Mouse (Mus musculus) megakaryocyte, embryonic 14.5 days (primary cell): ENCODE results near the gene Sacs. TPM values are rescaled to one million over a fixed set of nuclear protein-coding genes. Genes with fewer than 3 reads are reported as not detected.

ENCODE experiments used
- H3K27me3 ChIP-seq: replicated peaks from 2 replicates; pipeline ENCODE3; 2012; ENCODE audit warnings: inconsistent platforms
- H3K36me3 ChIP-seq: replicated peaks from 2 replicates; pipeline ENCODE3; 2012; ENCODE audit warnings: low read length, inconsistent platforms, mixed read lengths
- H3K4me1 ChIP-seq: 2 replicates; pipeline ENCODE4 v1.6.1; 2012; ENCODE audit warnings: inconsistent platforms
- H3K4me3 ChIP-seq: replicated peaks from 2 replicates; pipeline ENCODE3; 2012; ENCODE audit warnings: moderate library complexity, mild to moderate bottlenecking, inconsistent platforms
- H3K9me3 ChIP-seq: 2 replicates; pipeline ENCODE4 v1.6.1; 2012; ENCODE audit warnings: inconsistent platforms
- FLI1 ChIP-seq: IDR thresholded peaks from 2 replicates; pipeline ENCODE4 v1.6.1; 2012; ENCODE audit warnings: low read length, inconsistent platforms, mixed read lengths
- GATA1 ChIP-seq: IDR thresholded peaks from 3 replicates; pipeline ENCODE4 v1.6.1; 2012; ENCODE audit warnings: mixed read lengths, low read length, inconsistent platforms, borderline replicate concordance
- polyA plus RNA-seq: library from polyadenylated mRNA; stranded (reverse); fragments of >175 nt; gene quantifications from 2 replicates; pipeline ENCODE4 v1.2.3, GENCODE M21; 2012; ENCODE audit warnings: low replicate concordance; ENCODE audit not compliant: insufficient read depth

Sacs gene
- polyA plus RNA-seq, 1 experiment = 0.37 TPM

GRCm38 (mm10) chr14:61232016-61232568, 93.8 kb downstream of the Sacs start:
- 0 out of 2 replicates have a peak, but pooled peaks cover 4% of the 10 kb centered on the region for H3K4me1 ChIP-seq
- TF ChIP-seq FLI1 = no peak
- TF ChIP-seq GATA1 = no peak
- no peak overlapping the region for H3K4me3 ChIP-seq
- H3K27me3 ChIP-seq = no peaks in the 10 kb centered on the region
- H3K36me3 ChIP-seq = no peaks in the 10 kb centered on the region
- H3K9me3 ChIP-seq = peaks cover 3% of the 10 kb centered on the region

- Histone ChIP-seq H3K27me3 (peaks cover 2% of the 10 kb centered on the region), H3K4me3 (no peak overlapping the region), H3K36me3 (no peaks in the 10 kb centered on the region), H3K4me1 (peaks cover 3% of the 10 kb centered on the region; the same call in 1 of the 2 replicates), H3K9me3 (peaks cover 3% of the 10 kb centered on the region)
- TF ChIP-seq GATA1 = no peak
These were observed 97.7 kb downstream of the Sacs start for GRCm38 (mm10) chr14:61235846-61236474.

- H3K4me1 ChIP-seq = peaks cover 3% of the 10 kb centered on the region; the same call in 1 of the 2 replicates
- peaks cover 3% of the 10 kb centered on the region for H3K9me3 ChIP-seq
- no peaks in the 10 kb centered on the region for H3K36me3 ChIP-seq
- no peak overlapping the region for H3K4me3 ChIP-seq
- H3K27me3 ChIP-seq = peaks cover 2% of the 10 kb centered on the region
- TF ChIP-seq FLI1 (no peak), GATA1 (no peak)
These were observed 98.9 kb downstream of the Sacs start for GRCm38 (mm10) chr14:61237101-61237654.

GRCm38 (mm10) chr14:61238751-61239150, 100.5 kb downstream of the Sacs start:
- H3K27me3 ChIP-seq = peaks cover 2% of the 10 kb centered on the region
- H3K36me3 ChIP-seq = no peaks in the 10 kb centered on the region
- H3K9me3 ChIP-seq = no peaks in the 10 kb centered on the region
- no peak overlapping the region for H3K4me3 ChIP-seq
- TF ChIP-seq GATA1 = no peak
- TF ChIP-seq FLI1 = no peak
- H3K4me1 ChIP-seq = peaks cover 3% of the 10 kb centered on the region; the same call in 1 of the 2 replicates

- Histone ChIP-seq H3K27me3 (peaks cover 2% of the 10 kb centered on the region), H3K4me1 (peaks cover 3% of the 10 kb centered on the region; the same call in 1 of the 2 replicates), H3K9me3 (peaks cover 9% of the 10 kb centered on the region; the same call in 1 of the 2 replicates), H3K4me3 (no peak overlapping the region), H3K36me3 (no peaks in the 10 kb centered on the region)
- TF ChIP-seq GATA1 = no peak
- no peak for TF ChIP-seq FLI1
These were observed 104.4 kb downstream of the Sacs start for GRCm38 (mm10) chr14:61242611-61243010.

- TF ChIP-seq FLI1 = no peak
- no peak for TF ChIP-seq GATA1
- Histone ChIP-seq H3K4me3 (no peak overlapping the region), H3K27me3 (peaks cover 4% of the 10 kb centered on the region), H3K4me1 (no peaks in the 10 kb centered on the region), H3K9me3 (peaks cover 36% of the 10 kb centered on the region), H3K36me3 (no peaks in the 10 kb centered on the region)
These were observed 108.2 kb downstream of the Sacs start for GRCm38 (mm10) chr14:61246444-61246843.

GRCm38 (mm10) chr14:61252596-61253388, 114.5 kb downstream of the Sacs start:
- peaks cover 25% of the 10 kb centered on the region for H3K9me3 ChIP-seq
- H3K4me1 ChIP-seq = no peaks in the 10 kb centered on the region
- H3K4me3 ChIP-seq = no peak overlapping the region
- no peak for TF ChIP-seq FLI1
- no peak for TF ChIP-seq GATA1
- H3K27me3 ChIP-seq = peaks cover 4% of the 10 kb centered on the region
- no peaks in the 10 kb centered on the region for H3K36me3 ChIP-seq

GRCm38 (mm10) chr14:61258352-61258751, 120.1 kb downstream of the Sacs start, which contains the start of gene Sgcg:
Gene Sgcg (minus strand): TSS chr14:61258490.
- Histone ChIP-seq H3K4me1 (no peaks in the 10 kb centered on the region), H3K9me3 (no peaks in the 10 kb centered on the region), H3K36me3 (no peaks in the 10 kb centered on the region), H3K27me3 (no peaks in the 10 kb centered on the region), H3K4me3 (no peak within 1 kb of the TSS)
- TF ChIP-seq FLI1 = no peak
- TF ChIP-seq GATA1 = no peak

- no peaks in the 10 kb centered on the region for H3K9me3 ChIP-seq
- H3K36me3 ChIP-seq = no peaks in the 10 kb centered on the region
- no peak overlapping the region for H3K4me3 ChIP-seq
- no peaks in the 10 kb centered on the region for H3K27me3 ChIP-seq
- H3K4me1 ChIP-seq = no peaks in the 10 kb centered on the region
- TF ChIP-seq GATA1 (no peak), FLI1 (no peak)
These were observed 120.8 kb downstream of the Sacs start for GRCm38 (mm10) chr14:61259084-61259483.
